ENCODE assay signal across 8 mouse cellular contexts in the genomic region with DNA sequence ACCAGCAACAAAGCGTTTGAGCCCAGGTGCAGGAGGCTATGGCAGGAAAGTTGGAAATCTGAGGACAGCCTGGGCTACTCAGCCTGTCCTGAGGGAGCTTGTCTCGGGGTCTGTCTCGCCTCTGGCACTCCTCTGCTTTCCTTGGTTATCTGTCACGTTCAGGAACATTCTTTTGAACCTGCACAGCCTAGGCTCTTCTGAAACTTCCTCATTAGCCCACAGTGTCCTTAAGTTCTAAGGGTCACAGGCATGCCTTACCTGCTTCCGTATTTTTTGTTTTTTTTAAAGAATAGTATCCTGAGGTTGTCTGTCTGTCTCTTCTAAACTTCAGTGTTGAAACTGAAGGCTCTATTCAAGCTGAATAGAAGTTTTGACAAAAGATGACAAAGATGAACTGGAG. TPM values are rescaled to one million over a fixed set of nuclear protein-coding genes. Genes with fewer than 3 reads are reported as not detected.
DNase-seq lines count a peak whose midpoint lies in the region; ATAC-seq and TF ChIP-seq lines count a peak whose summit lies in the region.

A gene (minus strand): TSS at position 199 of the 400 bp plus-strand sequence.

- H3K27me3 ChIP-seq in forebrain, embryonic 11.5 days (ENCODE audit: control insufficient read depth, insufficient read depth, low read length), result no peaks in the 10 kb centered on the region
- H3K27me3 ChIP-seq in forebrain, embryonic 13.5 days, result no peaks in the 10 kb centered on the region
- H3K27me3 ChIP-seq in testis, adult 2 months (ENCODE audit: control insufficient read depth, insufficient read depth, low read length), result no peaks in the 10 kb centered on the region
- H3K27me3 ChIP-seq in heart, embryonic 13.5 days (replicated peaks), result no peaks in the 10 kb centered on the region; the same call in 1 of the 2 replicates
- H3K27me3 ChIP-seq in limb, embryonic 12.5 days, result 0 out of 2 replicates have a peak, but pooled peaks cover 4% of the 10 kb centered on the region

- no peak for TF ChIP-seq POLR2A in testis, adult 2 months (IDR thresholded peaks at IDR 0.05; ENCODE audit: control insufficient read depth, low read depth, low read length)

- WGBS in forebrain, embryonic 11.5 days, result 68% methylated on average over 5 of the region's 5 CpGs
- 61% methylated on average over 5 of the region's 5 CpGs for WGBS in forebrain, embryonic 13.5 days
- 44% methylated on average over 5 of the region's 5 CpGs for WGBS in heart, embryonic 13.5 days
- 55% methylated on average over 5 of the region's 5 CpGs for WGBS in limb, embryonic 12.5 days

- DNase-seq in forebrain, embryonic 11.5 days (ENCODE audit: low spot score), result no peak
- DNase-seq in testis, postnatal 14 days (ENCODE audit: low spot score), result no peak
- no peak for DNase-seq in cerebellum, adult 8-10 months
- no peak for DNase-seq in cerebellum, postnatal 36 days

- no peak for ATAC-seq in forebrain, embryonic 11.5 days (replicated peaks; ENCODE audit: low FRiP score)
- no peak for ATAC-seq in forebrain, embryonic 13.5 days
- ATAC-seq in heart, embryonic 13.5 days (ENCODE audit: extremely low read depth, insufficient number of reproducible peaks, low FRiP score, low TSS enrichment), result no peak
- ATAC-seq in limb, embryonic 12.5 days (ENCODE audit: insufficient number of reproducible peaks, insufficient read depth, low FRiP score, low TSS enrichment, low read depth), result no peak

- no peaks in the 10 kb centered on the region for H3K4me1 ChIP-seq in forebrain, embryonic 11.5 days (replicated peaks; ENCODE audit: control insufficient read depth, insufficient read depth, low read length)
- no peaks in the 10 kb centered on the region for H3K4me1 ChIP-seq in forebrain, embryonic 13.5 days
- H3K4me1 ChIP-seq in testis, adult 2 months (ENCODE audit: control insufficient read depth, insufficient read depth, low read length), result no peaks in the 10 kb centered on the region; the same call in 1 of the 2 replicates
- H3K4me1 ChIP-seq in heart, embryonic 13.5 days, result peaks cover 33% of the 10 kb centered on the region
- H3K4me1 ChIP-seq in limb, embryonic 12.5 days (replicated peaks), result peaks cover 7% of the 10 kb centered on the region; the same call in 1 of the 2 replicates

- no peak within 1 kb of the TSS for H3K27ac ChIP-seq in forebrain, embryonic 11.5 days (ENCODE audit: low read depth, low read length)
- no peak within 1 kb of the TSS for H3K27ac ChIP-seq in forebrain, embryonic 13.5 days
- no peak within 1 kb of the TSS for H3K27ac ChIP-seq in testis, adult 2 months (ENCODE audit: control insufficient read depth, insufficient read depth, low read depth, low read length)
- no peak within 1 kb of the TSS for H3K27ac ChIP-seq in heart, embryonic 13.5 days (replicated peaks)
- no peak within 1 kb of the TSS for H3K27ac ChIP-seq in limb, embryonic 12.5 days

- no peaks in the 10 kb centered on the region for H3K36me3 ChIP-seq in forebrain, embryonic 11.5 days (ENCODE audit: control insufficient read depth, insufficient read depth, low read length)
- H3K36me3 ChIP-seq in forebrain, embryonic 13.5 days (ENCODE audit: poor library complexity, severe bottlenecking), result no peaks in the 10 kb centered on the region
- no peaks in the 10 kb centered on the region for H3K36me3 ChIP-seq in testis, adult 2 months (ENCODE audit: control insufficient read depth, insufficient read depth, low read length)
- no peaks in the 10 kb centered on the region for H3K36me3 ChIP-seq in heart, embryonic 13.5 days
- H3K36me3 ChIP-seq in limb, embryonic 12.5 days, result no peaks in the 10 kb centered on the region

- TF ChIP-seq CTCF in testis, adult 2 months (IDR thresholded peaks at IDR 0.05; ENCODE audit: control insufficient read depth, insufficient read depth, insufficient replicate concordance, low read depth, low read length), result no peak

- no peak within 1 kb of the TSS for H3K4me2 ChIP-seq in forebrain, embryonic 11.5 days (ENCODE audit: low read depth, low read length, severe bottlenecking)
- no peak within 1 kb of the TSS for H3K4me2 ChIP-seq in forebrain, embryonic 13.5 days
- H3K4me2 ChIP-seq in heart, embryonic 13.5 days, result no peak within 1 kb of the TSS
- no peak within 1 kb of the TSS for H3K4me2 ChIP-seq in limb, embryonic 12.5 days

- no peaks in the 10 kb centered on the region for H3K9me3 ChIP-seq in forebrain, embryonic 11.5 days (ENCODE audit: control insufficient read depth, low read length)
- no peaks in the 10 kb centered on the region for H3K9me3 ChIP-seq in forebrain, embryonic 13.5 days (replicated peaks)
- no peaks in the 10 kb centered on the region for H3K9me3 ChIP-seq in heart, embryonic 13.5 days
- no peaks in the 10 kb centered on the region for H3K9me3 ChIP-seq in limb, embryonic 12.5 days

- no peak within 1 kb of the TSS for H3K4me3 ChIP-seq in forebrain, embryonic 11.5 days (ENCODE audit: low read depth, low read length)
- H3K4me3 ChIP-seq in forebrain, embryonic 13.5 days, result no peak within 1 kb of the TSS
- H3K4me3 ChIP-seq in testis, adult 2 months (ENCODE audit: control insufficient read depth, low read depth, low read length), result no peak within 1 kb of the TSS
- no peak within 1 kb of the TSS for H3K4me3 ChIP-seq in heart, embryonic 13.5 days
- H3K4me3 ChIP-seq in limb, embryonic 12.5 days (replicated peaks), result no peak within 1 kb of the TSS

- no peak within 1 kb of the TSS for H3K9ac ChIP-seq in forebrain, embryonic 11.5 days (ENCODE audit: low read length)
- H3K9ac ChIP-seq in forebrain, embryonic 13.5 days, result no peak within 1 kb of the TSS
- H3K9ac ChIP-seq in heart, embryonic 13.5 days, result 0 out of 2 replicates have a peak within 1 kb of the TSS, but pooled peaks have one; percentile 2
- H3K9ac ChIP-seq in limb, embryonic 12.5 days (replicated peaks), result no peak within 1 kb of the TSS

RNA-seq across cellular contexts. Expression of the gene that starts here (rescaled TPM):
- 19.4 and 21.9 TPM in 2 replicates for polyA plus RNA-seq in forebrain, embryonic 11.5 days (2014; fragmentation: Nextera tagmentation; extraction: Ambion mirVana)
- polyA plus RNA-seq in forebrain, embryonic 13.5 days (2015; fragmentation: Nextera tagmentation; extraction: Ambion mirVana), result 6.5 and 7.4 TPM in 2 replicates
- polyA plus RNA-seq in testis, adult 2 months (2012; rRNA removed), result 10.0 and 14.2 TPM in 2 replicates
- 21.2 and 22.6 TPM in 2 replicates for polyA plus RNA-seq in heart, embryonic 13.5 days (2015; fragmentation: Nextera tagmentation; extraction: Ambion mirVana)
- 11.7 and 18.7 TPM in 2 replicates for polyA plus RNA-seq in limb, embryonic 12.5 days (2016; fragmentation: Nextera tagmentation; extraction: Ambion mirVana)
